Mouse (Mus musculus) layer of hippocampus, postnatal 14 days (tissue): ENCODE measurements at regions not wholly inside any gene's neighbourhood (a gene's known extent, or its start where the extent isn't known, plus 50 kb on each side); places are given as distances from the start of the nearest gene placed in this dataset.

Experiments used
- DNase-seq, 2 experiments: peaks; one replicate each; pipeline ENCODE4 v3.0.0; 2021 to 2022; ENCODE audit warnings: low spot score in 2 of 2, mixed read lengths in 1 of 2

- DNase-seq = no peak
These were observed 126.2 kb upstream of the Pcsk2 start for GRCm38 (mm10) chr2:143419791-143420190.

DNA sequence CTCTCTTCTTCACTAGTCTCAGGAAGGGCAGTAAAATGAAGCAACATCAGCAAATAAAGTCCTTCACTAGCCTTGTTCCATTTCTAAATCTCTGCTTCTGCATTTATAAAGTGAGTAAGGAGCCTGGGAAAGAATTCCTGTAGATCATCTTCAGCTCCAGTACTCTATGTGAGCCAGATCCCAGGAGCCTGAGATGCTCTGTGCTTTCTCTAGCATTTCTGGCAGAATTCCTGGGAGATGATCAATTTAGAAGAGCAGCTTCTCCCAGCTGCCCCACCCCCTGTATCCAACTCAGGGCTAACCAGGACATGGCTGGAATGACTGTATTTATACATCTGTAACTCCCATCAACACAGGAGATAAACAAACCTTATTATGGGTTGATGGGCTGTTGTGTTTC, 95.3 kb upstream of the Pcsk2 start:
- DNase-seq = peak in 1 of 2 experiments; percentile 16

DNA sequence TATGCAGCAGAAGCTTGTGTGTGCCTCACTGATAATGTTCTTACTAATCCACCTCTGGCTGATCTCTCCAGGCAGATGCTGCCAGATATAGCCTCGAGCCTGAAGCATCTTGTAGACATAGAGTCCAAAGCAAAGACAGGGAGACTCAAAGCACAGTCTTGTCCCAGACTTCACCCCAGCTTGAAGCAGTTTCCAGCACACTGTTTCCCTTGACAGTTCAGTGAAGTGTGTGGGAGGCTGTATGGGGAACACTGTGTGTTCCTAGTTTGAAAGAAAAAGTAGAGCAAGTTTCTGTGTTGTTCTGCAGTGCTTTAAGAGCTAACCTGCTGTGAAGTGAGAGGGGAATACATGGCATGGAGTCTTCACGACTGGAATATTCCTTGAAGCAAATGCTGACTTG, 94.7 kb upstream of the Pcsk2 start:
- peak in 1 of 2 experiments; percentile 37 for DNase-seq

DNA sequence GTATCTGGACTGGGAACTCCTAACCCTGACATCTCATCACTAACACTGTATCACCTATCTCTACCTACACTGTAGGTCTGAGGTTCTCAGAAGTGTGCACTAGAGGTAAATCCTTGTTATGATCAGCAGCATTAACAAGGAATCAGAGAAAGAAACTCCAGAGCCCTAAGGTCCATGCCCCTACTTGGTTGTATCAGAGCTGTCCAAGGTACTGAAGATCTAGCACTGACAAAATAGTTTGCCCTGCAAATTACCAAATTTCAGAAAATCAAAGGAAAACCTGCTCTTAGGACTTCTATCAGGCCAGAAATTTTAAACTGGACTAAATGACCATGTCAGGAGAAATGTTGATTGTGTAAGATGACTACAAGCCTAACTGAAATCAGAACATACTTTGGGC, 94.3 kb upstream of the Pcsk2 start:
- DNase-seq = no peak

DNA sequence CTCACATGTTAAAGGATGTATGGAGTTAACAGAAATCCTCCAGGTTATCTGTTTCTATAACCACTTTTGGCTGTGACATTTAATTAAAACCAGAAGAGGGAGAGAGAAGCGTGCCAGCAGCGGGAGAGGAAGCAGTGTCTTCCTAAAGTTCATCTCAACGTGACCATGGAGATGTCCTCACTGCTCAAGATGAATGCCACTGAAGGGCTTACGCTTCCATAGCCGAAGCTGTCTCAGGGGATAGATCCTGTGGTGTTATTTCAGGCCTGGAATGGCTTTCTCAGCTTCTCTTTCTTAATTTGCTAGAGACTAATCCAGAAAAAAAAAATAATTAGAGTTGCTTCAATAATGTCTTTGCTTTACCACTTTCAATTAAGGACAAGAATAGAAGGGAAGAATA, 78.0 kb upstream of the Pcsk2 start:
- no peak for DNase-seq

DNA sequence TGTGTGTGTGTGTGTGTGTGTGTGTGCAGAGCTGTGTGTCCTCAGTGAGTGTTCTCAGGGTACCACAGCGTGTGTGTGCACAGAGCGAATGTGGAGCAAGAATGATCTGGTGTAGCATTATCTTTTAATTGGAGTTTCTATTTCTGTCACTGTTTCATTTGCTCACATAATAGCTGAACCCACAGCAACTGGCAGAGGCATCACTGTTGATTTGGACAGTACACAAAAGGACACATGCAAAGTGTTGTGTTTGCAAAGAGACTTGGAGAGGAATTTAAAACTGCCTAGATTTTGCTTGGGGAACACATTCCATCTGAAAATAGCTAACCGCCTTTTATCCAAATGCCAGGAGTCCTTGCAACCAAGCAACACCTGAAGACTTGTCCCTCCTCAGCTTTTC, 74.6 kb upstream of the Pcsk2 start:
- DNase-seq = peak; percentile 27 to 73

GRCm38 (mm10) chr2:143490830-143491229, 55.1 kb upstream of the Pcsk2 start:
- DNase-seq = no peak
